Mouse (Mus musculus): Measurements from ENCODE around the gene Inpp5d. TPM values are rescaled to one million over a fixed set of nuclear protein-coding genes. Genes with fewer than 3 reads are reported as not detected.

The Inpp5d gene
- total RNA-seq, 2 experiments from 2014 or later: 21.0 to 21.3 TPM

DNA sequence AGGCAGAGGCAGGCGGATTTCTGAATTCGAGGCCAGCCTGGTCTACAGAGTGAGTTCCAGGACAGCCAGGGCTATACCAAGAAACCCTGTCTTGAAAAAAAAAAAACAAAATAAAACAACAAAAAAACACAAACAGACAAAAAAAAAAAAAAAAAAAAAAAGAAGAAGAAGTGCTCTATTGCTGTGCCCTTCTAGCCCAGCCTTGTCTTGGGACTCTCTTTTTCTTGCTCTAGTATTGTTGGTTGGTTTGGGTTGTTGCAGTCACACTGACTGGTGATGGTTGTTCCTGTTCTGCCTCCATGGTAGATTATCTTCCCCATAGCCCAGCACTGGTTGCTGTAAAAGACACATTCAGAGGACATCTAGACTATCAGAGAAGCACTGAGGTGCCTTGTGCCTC is 149.2 kb downstream of the Inpp5d start:
- no peak for DNase-seq (ENCODE audit: low spot score in 2 of 2)

Other genes with a start within 250 kb of the Inpp5d start
- gene Kcnj13, start 225.6 kb upstream of the Inpp5d start, total RNA-seq (2021): 10 to 100 TPM in 1 of 2 experiments, 1 to 10 TPM in 1; 1.0 to 14.5 TPM
- gene Snorc, start 150.0 kb upstream of the Inpp5d start, total RNA-seq (2021): not detected
- gene Neu2, start 110.4 kb upstream of the Inpp5d start, total RNA-seq (2021): under 1 TPM in 1 of 2 experiments, not detected in 1; 0.30 TPM
- 10 to 100 TPM; 60.3 to 71.2 TPM for gene Ngef, start 46.4 kb upstream of the Inpp5d start, total RNA-seq (2021)
- 10 to 100 TPM; 53.9 to 61.1 TPM for gene Atg16l1, start 135.6 kb downstream of the Inpp5d start, total RNA-seq (2021)
- gene Sag, start 183.4 kb downstream of the Inpp5d start, total RNA-seq (2021): 1 to 10 TPM; 1.9 to 2.6 TPM
- gene Dgkd, start 233.0 kb downstream of the Inpp5d start, total RNA-seq (2021): 100 to 1,000 TPM; 124 to 137 TPM